Mouse (Mus musculus) 3134 (cell line): ENCODE measurements around the gene Them4.
"Not testable (repeated sequence)": the region's sequence is repeated elsewhere in the genome, so short reads cannot be mapped to it uniquely, and the experiment has no call there.

Experiments used
- DNase-seq: peaks from one replicate; pipeline ENCODE4 v3.0.0-alpha.2; 2011; ENCODE audit warnings: low spot score; ENCODE audit not compliant: insufficient read length; ENCODE audit errors: extremely low read depth

Them4 gene

GRCm38 (mm10) chr3:94309633-94310363 lies at the start of gene Them4:
TSS of gene Them4 (plus strand) at chr3:94310089.
- peak; percentile 98 for DNase-seq

DNA sequence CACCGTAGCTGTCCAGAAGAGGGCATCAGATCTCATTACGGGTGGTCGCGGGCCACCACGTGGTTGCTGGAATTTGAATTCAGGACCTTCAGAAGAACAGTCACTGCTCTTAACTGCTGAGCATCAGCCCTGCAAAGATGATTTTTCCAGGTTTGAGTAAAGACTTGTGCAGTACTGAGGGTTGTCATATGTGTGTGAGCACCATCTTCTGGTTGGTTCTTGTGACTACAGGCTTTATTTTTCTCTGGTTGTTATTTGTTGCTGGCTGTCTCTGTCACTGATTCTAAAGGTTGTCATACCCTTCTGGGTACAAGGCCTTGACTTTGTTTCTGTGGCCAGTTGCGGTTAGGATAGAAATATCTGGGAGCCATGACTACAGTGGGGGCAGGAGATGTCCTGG lies 49.3 kb upstream of the Them4 start:
- DNase-seq: no peak

- not testable (repeated sequence) for DNase-seq
These were observed 46.2 kb upstream of the Them4 start, which contains the start of gene Gm4778 for GRCm38 (mm10) chr3:94263736-94264135. TSS of gene Gm4778 (plus strand) at chr3:94264036.

GRCm38 (mm10) chr3:94275991-94276390 lies 33.9 kb upstream of the Them4 start:
- no peak for DNase-seq

DNA sequence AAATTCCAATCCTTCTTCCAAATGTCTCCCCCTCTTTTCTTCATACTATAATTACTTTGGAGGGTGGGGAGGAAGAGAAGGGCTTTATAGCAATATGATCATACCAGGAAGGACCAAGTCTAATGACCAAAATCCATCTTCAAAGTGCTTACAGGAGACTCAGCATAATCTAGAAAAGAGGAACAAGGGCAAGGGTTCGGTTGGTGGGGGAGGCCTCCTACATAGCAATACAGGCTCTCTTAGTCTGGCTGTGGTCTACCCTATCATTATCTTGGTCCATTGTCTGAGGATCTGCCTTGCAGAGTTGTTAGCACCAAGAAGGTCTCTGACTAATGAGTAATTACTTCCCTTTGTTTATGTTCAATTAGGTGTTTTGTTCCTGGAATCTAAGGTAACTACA lies 4.4 kb upstream of the Them4 start:
- DNase-seq: no peak

DNA sequence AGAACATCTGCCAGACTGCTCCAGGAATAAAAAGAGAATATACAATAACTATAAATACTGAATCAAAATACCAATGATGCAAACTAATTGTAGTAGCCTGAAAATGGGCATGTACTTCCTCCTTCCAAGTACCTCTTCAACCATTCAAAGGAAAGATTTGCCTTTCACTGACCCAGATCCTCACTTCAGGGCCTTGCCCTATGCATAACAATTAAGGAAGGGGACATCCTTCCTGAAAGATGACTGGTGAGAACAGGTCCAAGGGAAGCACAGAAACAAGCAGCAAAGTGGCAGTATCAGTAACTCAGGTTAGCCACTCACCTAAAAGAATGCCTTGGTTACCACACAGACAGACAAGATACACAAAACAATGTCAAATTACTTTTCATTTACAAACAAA lies 2.9 kb upstream of the Them4 start:
- no peak for DNase-seq

DNA sequence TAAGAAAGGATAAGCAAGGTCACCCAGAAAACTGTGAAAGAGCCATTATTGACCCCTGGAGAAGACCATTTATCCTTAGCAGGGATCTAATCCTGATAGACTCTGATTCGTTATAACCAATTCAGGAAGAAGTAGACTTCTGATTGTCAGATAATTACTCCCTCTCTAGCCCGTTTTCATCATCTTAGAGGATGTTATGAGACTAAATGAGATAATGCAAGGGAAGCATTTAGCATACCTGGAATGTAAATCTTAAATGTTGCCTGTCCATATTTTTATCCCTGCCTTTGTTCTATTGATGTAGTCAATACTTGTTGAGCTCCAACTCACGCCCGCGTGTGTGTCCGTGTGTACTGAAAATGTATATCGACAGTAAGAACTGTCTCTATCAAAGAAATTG lies 602 bp downstream of the Them4 start:
- no peak for DNase-seq

GRCm38 (mm10) chr3:94310911-94311310 lies 1.0 kb downstream of the Them4 start:
- DNase-seq: no peak

DNA sequence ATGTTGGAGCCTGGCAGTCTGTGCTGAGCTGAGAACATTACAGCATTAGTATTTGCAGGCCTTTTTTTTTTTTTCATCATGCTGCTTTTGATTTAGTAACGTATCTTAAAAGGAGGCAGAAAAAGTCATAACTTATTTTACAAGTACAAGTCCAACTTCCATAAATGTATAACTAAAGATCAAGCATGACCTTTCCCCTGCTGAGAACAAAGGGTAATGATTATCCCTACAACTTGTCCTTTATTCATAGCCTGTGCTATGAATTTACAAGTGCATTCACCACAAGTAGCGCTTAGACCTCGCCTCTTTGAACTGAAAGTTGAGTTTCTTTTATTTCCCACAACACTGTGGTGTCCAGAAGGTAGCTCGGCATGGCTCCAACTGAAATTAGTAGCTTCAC lies 1.5 kb downstream of the Them4 start:
- no peak for DNase-seq

- DNase-seq: no peak
These were observed 18.8 kb downstream of the Them4 start for GRCm38 (mm10) chr3:94328681-94329080.

GRCm38 (mm10) chr3:94334442-94334841 lies 24.6 kb downstream of the Them4 start:
- no peak for DNase-seq

- no peak for DNase-seq
These were observed 28.6 kb downstream of the Them4 start for GRCm38 (mm10) chr3:94338522-94338921.

DNA sequence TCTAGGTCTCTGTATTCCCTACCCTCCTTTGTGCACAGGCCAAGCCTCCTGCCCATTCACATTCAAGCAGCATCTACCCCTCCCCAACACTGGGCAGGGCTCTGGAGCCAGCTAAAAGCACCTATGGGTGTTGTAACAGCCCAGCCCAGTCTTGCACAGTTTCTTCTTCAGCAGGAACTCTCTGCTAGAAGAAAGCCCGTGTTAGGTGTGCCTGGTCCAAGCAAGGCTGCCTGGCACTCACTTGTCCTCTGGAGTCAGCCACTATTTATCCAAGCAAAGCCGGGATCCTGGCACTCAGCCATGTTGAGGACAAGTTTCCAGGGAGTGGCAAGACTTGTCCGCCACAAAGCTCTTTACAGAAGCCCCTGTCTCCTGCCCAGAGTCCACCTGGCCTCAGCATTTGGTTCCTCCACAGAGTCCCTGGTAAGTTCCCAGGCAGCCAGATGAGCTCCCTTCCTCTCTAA lies 32.1 kb downstream of the Them4 start, which contains the start of gene Them5:
TSS of gene Them5 (plus strand) at position 141 of the 464 bp plus-strand sequence.
- DNase-seq: no peak

- DNase-seq: no peak
These were observed 32.7 kb downstream of the Them4 start for GRCm38 (mm10) chr3:94342552-94342951.

DNA sequence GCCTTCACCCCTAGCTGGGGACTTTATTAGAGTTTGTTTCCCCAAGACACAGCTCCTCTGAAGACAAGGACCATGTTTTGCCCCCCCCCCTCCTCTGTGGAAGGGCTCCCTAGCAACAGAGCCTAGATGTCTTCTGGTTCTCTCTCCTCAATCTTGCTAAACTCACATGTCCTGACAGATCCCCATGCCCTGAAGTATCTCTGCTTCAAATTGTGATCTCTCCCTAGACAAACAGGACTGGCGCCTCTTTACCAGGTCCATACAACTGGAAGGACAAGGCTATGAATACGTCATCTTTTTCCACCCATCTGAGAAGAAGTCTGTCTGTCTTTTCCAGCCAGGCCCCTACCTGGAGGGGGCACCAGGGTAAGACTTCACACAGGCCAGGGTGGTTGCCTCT lies 34.3 kb downstream of the Them4 start:
- DNase-seq: no peak

DNA sequence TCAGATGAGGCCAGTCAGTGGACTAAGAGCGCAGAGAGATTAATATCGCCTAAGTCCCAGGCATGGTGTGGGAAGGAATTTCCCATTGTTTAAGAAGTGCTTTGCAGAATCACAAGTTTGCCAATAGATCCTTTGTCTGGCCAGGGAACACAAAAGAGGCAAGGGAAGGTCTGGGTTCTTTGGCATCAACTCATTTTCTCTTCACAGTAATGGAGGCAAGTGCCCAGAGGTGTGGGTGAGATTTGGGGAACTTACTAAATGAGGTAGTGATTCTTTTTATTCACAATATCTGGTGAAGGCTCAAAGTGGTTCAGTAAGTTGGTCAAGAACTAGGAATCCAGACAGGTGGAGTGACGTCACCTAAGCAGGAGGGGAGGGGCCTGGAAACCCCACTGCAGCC lies 35.0 kb downstream of the Them4 start:
- DNase-seq: no peak

DNA sequence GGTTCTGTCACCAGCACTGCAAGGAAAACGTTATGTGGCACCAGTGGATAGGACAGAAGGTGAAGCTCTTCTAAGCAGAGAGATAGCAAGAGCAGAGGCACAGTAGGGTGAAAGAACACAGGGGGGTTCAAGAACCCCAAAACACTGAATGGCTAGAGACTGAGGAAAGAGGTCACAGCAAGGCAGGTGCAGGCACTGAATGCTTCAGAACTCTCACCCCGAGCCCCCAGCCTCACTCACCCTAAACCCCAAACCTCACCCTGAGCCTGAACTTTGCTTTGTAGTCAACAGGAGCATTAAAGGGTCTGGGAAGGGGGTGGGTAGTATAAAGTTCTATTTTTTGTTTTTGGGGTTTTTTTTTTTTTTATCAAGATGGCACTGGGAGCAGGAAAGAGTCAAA lies 38.3 kb downstream of the Them4 start:
- no peak for DNase-seq

GRCm38 (mm10) chr3:94360812-94361211 lies 50.9 kb downstream of the Them4 start:
- DNase-seq: peak; percentile 47

- no peak for DNase-seq
These were observed 52.2 kb downstream of the Them4 start, which contains the start of gene C2cd4d for GRCm38 (mm10) chr3:94362138-94362537. TSS of gene C2cd4d (plus strand) at chr3:94362438.

DNA sequence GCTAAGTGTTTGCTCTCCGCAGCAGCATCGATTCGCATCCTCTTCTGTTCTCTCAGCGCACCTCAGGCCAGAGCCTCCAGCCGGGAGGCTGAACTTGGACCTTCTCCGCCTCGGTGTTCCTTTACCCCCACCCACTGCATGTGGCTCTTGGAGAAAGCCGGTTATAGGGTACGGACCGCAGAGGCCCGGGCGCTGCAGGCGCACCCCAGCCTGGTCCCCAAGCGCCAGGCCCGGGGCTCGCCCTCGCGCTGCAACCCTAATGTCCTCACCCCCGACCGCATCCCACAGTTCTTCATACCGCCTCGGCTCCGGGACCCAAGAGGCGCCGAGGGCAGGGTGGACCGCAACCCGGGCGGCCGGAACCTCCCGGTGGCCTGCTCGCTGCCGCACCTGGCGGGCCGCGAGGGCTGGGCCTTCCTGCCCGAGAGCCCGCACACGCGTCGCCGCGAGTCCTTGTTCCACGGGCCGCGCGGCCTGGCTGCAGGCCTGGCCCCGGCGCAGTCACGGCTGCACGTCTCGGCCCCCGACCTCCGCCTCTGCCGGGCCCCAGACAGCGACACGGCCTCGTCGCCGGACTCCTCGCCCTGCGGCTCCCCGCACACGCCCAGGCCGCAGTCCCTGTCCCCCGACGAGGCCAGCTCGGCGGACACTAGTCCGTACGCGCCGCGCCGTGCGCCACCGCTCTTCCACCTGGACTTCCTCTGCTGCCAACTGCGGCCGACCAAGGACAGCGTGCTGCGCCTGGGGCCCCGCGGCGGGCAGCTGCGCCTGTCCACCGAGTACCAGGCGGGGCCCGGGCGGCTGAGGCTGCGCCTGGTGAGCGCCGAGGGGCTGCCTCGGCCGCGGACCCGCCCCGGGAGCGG lies 53.6 kb downstream of the Them4 start:
- no peak for DNase-seq

- DNase-seq: no peak
These were observed 54.3 kb downstream of the Them4 start for GRCm38 (mm10) chr3:94364154-94364526.

DNA sequence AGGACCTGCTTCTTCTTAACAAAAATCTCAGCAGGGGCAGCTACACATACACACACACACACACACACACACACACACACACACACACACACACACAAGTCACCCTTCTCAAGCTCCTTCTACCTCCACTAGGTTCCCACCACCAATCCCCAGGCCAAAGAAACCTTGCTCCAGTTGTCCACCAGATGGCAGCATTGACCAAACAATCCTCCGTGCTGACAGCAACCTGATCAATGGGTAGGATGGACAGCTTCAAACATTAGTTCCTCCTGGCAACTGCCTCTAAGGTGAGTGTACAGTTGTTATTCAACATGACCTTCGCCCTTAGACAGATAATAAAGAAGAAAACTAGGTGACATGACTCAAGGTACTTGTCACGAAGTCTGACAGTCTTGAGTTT lies 56.9 kb downstream of the Them4 start:
- DNase-seq: peak; percentile 36
